Mouse (Mus musculus): Measurements from ENCODE around the gene Fcf1. TPM values are rescaled to one million over a fixed set of nuclear protein-coding genes. Genes with fewer than 3 reads are reported as not detected.

Fcf1 gene
- total RNA-seq, 2 experiments from 2014 or later, result 37.0 to 37.2 TPM

Other genes with a start within 250 kb of the Fcf1 start
- 10 to 100 TPM; 29.9 to 30.0 TPM for gene Npc2, start 197.7 kb upstream of the Fcf1 start, total RNA-seq (2021)
- 10 to 100 TPM; 78.2 to 81.0 TPM for gene Isca2, start 197.6 kb upstream of the Fcf1 start, total RNA-seq (2021)
- gene Ltbp2, start 94.4 kb upstream of the Fcf1 start, total RNA-seq (2021), result 1 to 10 TPM; 1.4 to 1.9 TPM
- 10 to 100 TPM; 40.4 to 46.7 TPM for gene Arel1, start within 50 bp of the Fcf1 start, total RNA-seq (2021)
- 10 to 100 TPM; 26.3 to 27.7 TPM for gene Ylpm1, start 25.4 kb downstream of the Fcf1 start, total RNA-seq (2021)
- 1 to 10 TPM; 2.1 to 2.3 TPM for gene Prox2, start 139.9 kb downstream of the Fcf1 start, total RNA-seq (2021)
- 100 to 1,000 TPM; 681 to 829 TPM for gene Dlst, start 139.9 kb downstream of the Fcf1 start, total RNA-seq (2021)
- 1 to 10 TPM; 3.6 to 3.9 TPM for gene Rps6kl1, start 180.4 kb downstream of the Fcf1 start, total RNA-seq (2021)
- 1 to 10 TPM; 3.4 to 4.6 TPM for gene Pgf, start 206.9 kb downstream of the Fcf1 start, total RNA-seq (2021)
- gene Eif2b2, start 248.6 kb downstream of the Fcf1 start, total RNA-seq (2021), result 10 to 100 TPM; 42.7 to 47.7 TPM